Mouse (Mus musculus) midbrain, postnatal 0 days (tissue): Measurements from ENCODE around the gene Fmnl1. TPM values are rescaled to one million over a fixed set of nuclear protein-coding genes. Genes with fewer than 3 reads are reported as not detected.

Experiments used
- ATAC-seq: fragments of 200-750 bp; cut with Nextera tagmentation; 2 replicates; pipeline ENCODE4 v1.8.0; 2017; ENCODE audit warnings: moderate number of reproducible peaks, mild to moderate bottlenecking, moderate TSS enrichment, moderate library complexity; ENCODE audit not compliant: low FRiP score
- DNase-seq: peaks from one replicate; pipeline ENCODE4 v3.0.0-alpha.2; 2015; ENCODE audit warnings: low spot score
- H3K27ac ChIP-seq: fragments of 300-500 bp; sonication (generic); 2 replicates; pipeline ENCODE4 v1.5.1; 2014; ENCODE audit warnings: low read depth, mild to moderate bottlenecking, low read length, mixed read lengths
- H3K27me3 ChIP-seq: fragments of 300-500 bp; sonication (generic); 2 replicates; pipeline ENCODE4 v1.6.1; 2014; ENCODE audit warnings: low read length, control low read depth, mixed read lengths; ENCODE audit not compliant: insufficient read depth
- H3K36me3 ChIP-seq: fragments of 300-500 bp; sonication (generic); 2 replicates; pipeline ENCODE4 v1.6.1; 2014; ENCODE audit warnings: low read length, control low read depth, mixed read lengths; ENCODE audit not compliant: insufficient read depth
- H3K4me1 ChIP-seq: fragments of 300-500 bp; sonication (generic); 2 replicates; pipeline ENCODE4 v1.6.1; 2014; ENCODE audit warnings: mild to moderate bottlenecking, control low read depth, antibody characterized with exemption, low read length, mixed read lengths; ENCODE audit not compliant: insufficient read depth
- H3K4me2 ChIP-seq: fragments of 300-500 bp; sonication (generic); 2 replicates; pipeline ENCODE4 v1.6.1; 2014; ENCODE audit warnings: low read depth, mild to moderate bottlenecking, low read length, mixed read lengths; ENCODE audit not compliant: poor library complexity, severe bottlenecking
- H3K4me3 ChIP-seq: fragments of 300-500 bp; sonication (generic); 2 replicates; pipeline ENCODE4 v1.5.1; 2014; ENCODE audit warnings: low read depth, mild to moderate bottlenecking, low read length, moderate library complexity
- H3K9ac ChIP-seq: fragments of 300-500 bp; sonication (generic); replicated peaks from 2 replicates; pipeline ENCODE4 v1.6.1; 2014; ENCODE audit warnings: mild to moderate bottlenecking, low read length, moderate library complexity, mixed read lengths; ENCODE audit not compliant: poor library complexity, severe bottlenecking
- H3K9me3 ChIP-seq: fragments of 300-500 bp; sonication (generic); 2 replicates; pipeline ENCODE4 v1.6.1; 2016; ENCODE audit warnings: low read length, control low read depth
- CTCF ChIP-seq: IDR thresholded peaks from 2 replicates; pipeline ENCODE4 v1.5.1; 2016; ENCODE audit warnings: antibody characterized with exemption, mild to moderate bottlenecking
- WGBS: fragments of 180-500 bp; shearing (Covaris S2); extraction: QIAGEN DNeasy Blood & Tissue Kit; methylation state at CpG from one replicate; pipeline ENCODE4 v1.1.7; 2014; 5-methylcytosine and 5-hydroxymethylcytosine counted together
- polyA plus RNA-seq: library from polyadenylated mRNA; unstranded; fragments of >200 nt; fragmentation: Nextera tagmentation; extraction: Ambion mirVana; gene quantifications from 2 replicates; pipeline ENCODE4 v1.2.1, GENCODE M21; 2015
- total RNA-seq: library from RNA; depleted of rRNA; stranded (reverse); fragments of >200 nt; gene quantifications from 2 replicates; pipeline ENCODE4 v1.2.3, GENCODE M21; 2014; rRNA removed

Gene Fmnl1
- total RNA-seq = 12.0 and 14.3 TPM in 2 replicates
- 7.3 and 9.5 TPM in 2 replicates for polyA plus RNA-seq

DNA sequence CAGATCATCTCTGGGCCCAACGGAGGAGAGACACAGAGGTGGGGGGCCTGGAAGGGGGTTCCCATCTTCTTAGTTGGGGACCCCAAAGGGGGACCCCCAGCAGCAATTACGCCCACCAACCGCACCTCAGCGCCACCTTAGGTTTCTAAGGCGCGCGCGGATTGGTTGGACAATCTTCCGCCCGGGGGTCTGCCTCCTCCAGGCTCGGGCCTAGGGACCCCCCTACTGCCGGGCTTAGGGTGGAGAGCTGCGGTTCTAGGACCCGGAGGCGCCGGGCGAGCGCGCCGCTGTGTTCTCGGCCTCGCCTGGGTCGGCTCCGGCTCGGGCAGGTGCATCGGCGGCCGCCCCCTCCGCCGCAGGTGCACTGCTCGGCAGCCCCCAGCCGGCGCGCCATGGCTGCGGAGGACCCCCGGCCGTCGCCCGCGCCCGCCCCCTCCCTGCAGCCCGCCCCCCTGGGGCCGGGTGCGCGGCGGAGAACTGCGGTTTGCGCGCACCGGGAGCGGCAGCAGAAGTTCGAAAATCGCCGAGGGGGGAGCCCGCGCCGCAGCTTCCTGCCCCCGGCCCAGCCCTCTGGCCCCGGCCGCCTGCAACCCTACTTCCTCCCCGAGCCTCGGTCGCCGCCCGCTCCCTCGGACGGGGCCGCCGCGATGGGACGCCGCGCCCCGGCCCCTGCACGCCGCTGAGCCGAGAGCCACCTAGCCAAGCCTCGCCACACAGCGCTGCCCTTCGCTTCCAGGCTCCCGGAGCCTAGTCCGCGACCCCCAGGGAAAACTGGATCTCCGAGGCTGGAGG is at the start of gene Fmnl1:
Fmnl1 (plus strand) TSS at position 614 of the 792 bp plus-strand sequence.
- peak within 1 kb of the TSS; percentile 89 for H3K9ac ChIP-seq
- peaks cover 30% of the 10 kb centered on the region for H3K4me1 ChIP-seq
- H3K4me3 ChIP-seq = peak within 1 kb of the TSS; percentile 85
- ATAC-seq (peak; percentile 81), DNase-seq (peak; percentile 80)
- no peaks in the 10 kb centered on the region for H3K27me3 ChIP-seq
- peak within 1 kb of the TSS; percentile 89 for H3K4me2 ChIP-seq
- peak; percentile 17; the same call in 1 of the 2 replicates for TF ChIP-seq CTCF
- no peaks in the 10 kb centered on the region for H3K36me3 ChIP-seq
- no peaks in the 10 kb centered on the region for H3K9me3 ChIP-seq
- peak within 1 kb of the TSS; percentile 74 for H3K27ac ChIP-seq
- 1% methylated on average over 41 of the region's 84 CpGs for WGBS

DNA sequence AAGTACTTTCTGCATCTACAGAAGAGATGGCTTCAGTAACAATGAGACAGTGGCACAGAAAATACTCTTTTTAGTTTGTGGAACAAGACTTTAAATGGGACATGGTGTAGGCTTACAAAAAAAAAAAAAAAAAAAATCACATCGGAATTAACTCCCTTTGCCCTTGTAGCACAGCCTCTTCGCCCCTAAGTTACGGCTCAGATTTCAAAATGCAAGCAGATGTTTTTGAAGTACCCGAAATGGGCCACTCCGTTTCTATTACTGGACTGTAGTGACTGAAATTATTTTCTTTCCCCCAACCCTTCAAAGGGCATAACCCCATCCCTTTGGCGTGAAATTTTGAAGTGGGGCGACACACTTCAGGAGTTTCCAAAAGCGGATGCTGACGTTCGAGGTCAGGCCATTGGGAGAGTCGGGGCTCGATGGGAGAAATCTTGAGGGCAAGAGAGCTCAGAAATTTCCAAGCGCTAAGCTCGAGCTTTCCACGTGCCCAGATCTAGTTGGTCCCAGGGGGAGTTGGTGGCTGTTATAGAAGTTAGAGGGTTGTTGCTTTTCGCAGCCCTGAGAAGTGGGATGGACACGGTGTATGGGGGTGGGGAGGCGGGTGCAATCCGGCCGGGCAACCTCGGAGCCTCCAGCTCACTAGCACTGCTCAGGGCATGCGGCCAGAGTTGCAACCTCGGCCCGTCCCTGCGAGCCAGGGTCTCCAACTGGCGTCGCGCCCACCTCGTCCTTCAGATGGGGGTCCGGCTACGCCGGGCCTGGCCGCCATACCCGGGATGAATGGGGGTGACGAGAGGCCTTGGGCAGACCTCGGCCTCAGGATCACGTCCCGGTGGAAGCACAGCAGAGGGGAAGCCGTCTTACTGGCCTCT is 39.0 kb upstream of the Fmnl1 start, which contains the start of gene Hexim2:
Hexim2 (plus strand) TSS at position 729 of the 875 bp plus-strand sequence.
- TF ChIP-seq CTCF = no peak
- peak; percentile 59 for ATAC-seq

DNA sequence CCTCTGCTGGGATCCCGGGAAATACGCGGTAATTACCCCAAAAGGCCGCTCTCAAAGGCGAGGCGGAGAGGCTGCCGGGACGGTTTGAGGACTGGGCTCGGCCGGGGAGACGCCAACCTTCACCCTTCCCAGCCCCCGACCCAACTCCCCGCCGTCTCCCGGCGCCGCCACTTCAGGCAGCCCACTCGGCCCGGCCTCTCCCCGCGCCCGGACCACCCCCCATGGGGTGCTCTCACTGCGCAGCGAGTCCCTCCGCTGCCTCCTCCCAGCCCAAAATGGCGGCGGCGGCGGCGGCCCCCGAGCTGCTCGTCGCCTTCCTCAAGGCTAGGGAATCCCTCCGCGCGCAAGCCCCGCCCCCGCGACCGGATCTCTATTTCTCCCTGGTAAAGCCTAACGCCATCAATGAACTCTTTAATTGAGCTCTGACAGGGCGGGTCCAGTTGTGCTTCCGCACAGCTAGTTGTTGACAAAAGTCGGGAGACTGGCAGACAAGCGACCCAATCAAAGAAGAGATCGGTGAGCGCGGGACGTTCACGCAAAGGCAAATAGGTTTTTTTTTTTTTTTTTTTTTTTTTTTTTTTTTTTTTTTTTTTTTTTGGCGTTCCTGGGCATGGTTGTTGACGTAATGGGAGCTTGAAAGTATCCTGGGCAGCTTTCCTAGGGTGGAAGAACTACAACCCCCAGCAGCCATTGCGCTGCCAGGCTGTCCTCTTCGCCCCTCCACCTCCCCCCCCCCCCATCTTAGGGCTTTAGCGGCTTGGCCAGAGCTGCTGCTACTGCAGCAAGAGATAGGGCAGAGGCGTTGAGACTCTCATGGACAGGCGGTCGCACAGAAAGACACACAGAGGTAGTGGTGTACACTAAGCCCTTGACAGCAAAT is 38.1 kb upstream of the Fmnl1 start:
- ATAC-seq (peak; percentile 94), DNase-seq (peak; percentile 100)
- Histone ChIP-seq H3K9ac (peak overlapping the region; percentile 98), H3K4me1 (0 out of 2 replicates have a peak, but pooled peaks cover 7% of the 10 kb centered on the region), H3K4me3 (peak overlapping the region; percentile 87), H3K27me3 (no peaks in the 10 kb centered on the region), H3K9me3 (no peaks in the 10 kb centered on the region), H3K4me2 (peak overlapping the region; percentile 65), H3K36me3 (no peaks in the 10 kb centered on the region), H3K27ac (peak overlapping the region; percentile 100)
- TF ChIP-seq CTCF = no peak
- under 1% methylated on average over 46 of the region's 58 CpGs for WGBS

More for the DNA sequence above, 39.0 kb upstream of the Fmnl1 start, which contains the start of gene Hexim2:
- peak within 1 kb of the TSS; percentile 98 for H3K9ac ChIP-seq
- WGBS = under 1% methylated on average over 39 of the region's 39 CpGs
- no peaks in the 10 kb centered on the region for H3K27me3 ChIP-seq
- no peaks in the 10 kb centered on the region for H3K9me3 ChIP-seq
- H3K4me2 ChIP-seq = peak within 1 kb of the TSS; percentile 65
- 0 out of 2 replicates have a peak, but pooled peaks cover 7% of the 10 kb centered on the region for H3K4me1 ChIP-seq
- no peaks in the 10 kb centered on the region for H3K36me3 ChIP-seq
- DNase-seq = peak; percentile 83
- H3K27ac ChIP-seq = peak within 1 kb of the TSS; percentile 100
- peak within 1 kb of the TSS; percentile 87 for H3K4me3 ChIP-seq

DNA sequence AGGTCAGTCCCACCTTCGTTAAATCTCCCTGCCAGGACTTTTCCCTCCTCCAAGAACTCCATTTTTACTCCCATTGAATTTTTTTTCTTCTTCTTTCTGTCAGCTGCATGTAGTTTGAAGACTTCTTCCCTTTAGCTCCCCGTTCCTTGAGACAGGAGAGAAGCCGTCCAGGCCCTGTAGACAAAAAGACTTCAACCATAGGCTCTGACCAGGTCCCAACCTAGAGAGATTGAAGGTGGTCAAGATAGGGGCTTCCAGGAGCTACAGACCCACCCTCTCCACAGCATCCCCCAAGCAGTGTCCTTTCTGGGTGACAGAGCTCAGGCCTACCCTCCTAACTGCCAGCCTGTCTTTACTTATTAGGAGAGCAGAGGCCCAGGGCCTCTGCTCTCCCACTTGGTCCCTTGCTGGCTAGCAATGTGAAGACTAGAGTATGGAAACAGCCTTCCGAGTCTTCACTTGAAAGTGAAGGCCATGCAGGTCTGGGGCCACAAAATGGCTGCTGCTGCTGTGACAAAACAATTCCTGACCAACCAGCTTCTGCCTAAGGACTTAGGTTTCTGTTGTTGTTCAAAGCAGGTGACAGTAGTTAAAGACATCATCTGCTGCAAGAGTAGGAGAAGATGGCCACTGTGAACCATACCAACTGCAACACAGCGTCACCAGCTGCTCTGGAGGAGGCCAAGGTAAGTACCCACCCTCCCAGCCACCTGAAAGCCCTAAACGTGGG is 37.3 kb upstream of the Fmnl1 start:
- ATAC-seq = no peak; the same call in 1 of the 2 replicates
- WGBS = 49% methylated on average over 6 of the region's 6 CpGs
- no peak for TF ChIP-seq CTCF

More for the DNA sequence above, 37.3 kb upstream of the Fmnl1 start:
- Histone ChIP-seq H3K36me3 (peaks cover 5% of the 10 kb centered on the region), H3K27me3 (no peaks in the 10 kb centered on the region), H3K27ac (peak overlapping the region; percentile 79), H3K9ac (peak overlapping the region; percentile 48; the same call in 1 of the 2 replicates), H3K4me3 (peak overlapping the region; percentile 14), H3K4me1 (0 out of 2 replicates have a peak, but pooled peaks cover 7% of the 10 kb centered on the region), H3K4me2 (peak overlapping the region; percentile 43), H3K9me3 (no peaks in the 10 kb centered on the region)
- no peak for DNase-seq
